Mouse (Mus musculus) spleen, adult 10 weeks (tissue): Measurements from ENCODE around the gene Tspan18. TPM values are rescaled to one million over a fixed set of nuclear protein-coding genes. Genes with fewer than 3 reads are reported as not detected.

Experiments
- polyA plus RNA-seq: library from polyadenylated mRNA; stranded (reverse); fragments of 350-450 nt; fragmentation: Illumina TruSeq; extraction: RNeasy Lipid Tissue Mini Kit (QIAGEN cat#74804); gene quantifications from one replicate; pipeline ENCODE4 v1.2.3, GENCODE M21; 2015; ENCODE audit warnings: low replicate concordance; ENCODE audit not compliant: insufficient read depth

Gene Tspan18
- 3.7 TPM for polyA plus RNA-seq

DNA sequence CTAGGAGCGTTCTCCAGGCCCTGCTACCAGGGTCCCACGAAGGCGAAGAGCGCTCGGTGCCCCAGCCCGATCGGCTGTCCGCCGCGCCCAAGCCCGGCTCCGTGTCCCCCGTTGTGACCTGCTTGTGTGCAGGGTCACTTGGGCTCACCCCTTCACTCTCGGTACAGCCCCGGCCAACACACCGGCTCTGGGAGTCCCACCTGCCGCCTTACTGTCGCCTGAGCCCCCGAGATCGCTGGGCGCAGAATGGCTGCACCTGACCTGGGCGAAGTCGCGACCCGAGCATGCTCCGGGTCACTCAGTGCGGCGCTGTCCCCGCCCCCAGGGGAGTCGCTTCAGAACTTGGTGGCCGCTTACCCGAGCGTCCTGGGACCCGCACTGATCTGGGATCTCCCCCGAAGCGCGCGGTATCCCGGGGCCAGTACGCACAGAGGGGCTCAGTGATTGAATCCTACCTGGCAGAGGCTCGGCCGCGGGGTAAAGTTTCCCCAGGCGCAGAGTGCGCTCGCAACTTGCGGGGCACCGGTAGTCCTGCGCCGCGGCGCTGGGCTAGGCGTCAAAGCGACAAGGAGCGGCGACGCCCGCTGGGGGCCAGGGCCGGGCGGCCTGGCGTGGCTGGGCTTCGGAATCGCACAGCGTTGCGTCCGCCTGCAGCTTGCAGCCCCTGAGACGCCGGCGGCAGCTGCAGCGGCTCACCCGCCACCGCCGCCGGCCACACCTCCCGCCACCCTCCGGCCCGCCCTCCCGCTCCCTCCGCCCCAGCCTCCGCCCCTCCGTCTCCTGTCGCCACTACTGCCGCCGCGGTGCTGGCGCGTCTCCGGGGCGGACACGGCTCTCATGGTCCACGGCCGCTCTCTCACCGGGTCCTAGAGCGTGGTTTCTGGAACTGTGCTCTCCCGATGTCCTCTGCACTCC, at the start of gene Tspan18:
Gene Tspan18 (minus strand): TSS at position 689 of the 915 bp plus-strand sequence.

DNA sequence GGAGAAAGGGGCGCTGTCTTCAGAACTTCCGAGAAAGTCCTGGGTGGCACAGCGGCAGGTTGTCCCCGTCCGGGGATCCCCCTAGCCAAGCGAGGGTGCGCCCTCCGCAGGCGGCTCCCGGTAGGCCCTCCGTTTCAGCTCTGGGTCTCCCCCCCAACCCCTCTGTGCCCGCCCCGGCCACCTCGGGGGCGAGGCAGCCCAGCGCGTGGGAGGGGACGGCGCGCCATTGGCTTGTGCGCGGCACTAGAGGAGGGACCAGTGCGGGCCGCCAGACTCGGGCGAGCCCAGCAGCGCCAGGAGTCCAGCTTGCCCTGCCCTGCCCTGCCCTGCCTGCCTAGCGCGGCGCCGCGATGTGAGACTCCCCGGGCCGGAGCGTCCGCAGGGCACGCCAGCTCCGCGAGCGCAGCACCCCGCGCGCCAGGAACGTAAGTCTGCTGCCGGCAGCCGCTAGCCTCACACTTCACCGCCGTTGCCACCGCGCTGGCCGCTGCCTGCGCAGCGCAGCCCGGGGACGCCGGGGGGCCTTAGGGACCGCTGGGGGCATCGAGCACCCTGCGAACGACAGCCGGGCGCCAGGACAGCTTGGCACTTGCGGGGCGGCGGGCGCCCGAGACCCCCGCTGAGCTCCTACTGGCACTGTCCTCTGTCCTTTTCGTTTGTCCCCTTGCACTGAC, 146.8 kb downstream of the Tspan18 start, which contains the start of gene Trp53i11:
Gene Trp53i11 (plus strand): TSS at position 226 of the 674 bp plus-strand sequence.

Other genes starting within 250 kb of the Tspan18 start
- 41.8 TPM for gene Trp53i11, start 147.0 kb downstream of the Tspan18 start, polyA plus RNA-seq
- gene Cd82, start 128.6 kb upstream of the Tspan18 start, polyA plus RNA-seq: 146 TPM
- gene Gm10803, start 226.1 kb upstream of the Tspan18 start, polyA plus RNA-seq: not detected